Mouse (Mus musculus) MEL (cell line): ENCODE data around the gene Zbtb40.

ENCODE experiments used
- CTCF ChIP-seq, 3 experiments: IDR thresholded peaks in 2 of 3; conservative IDR thresholded peaks in 1 of 3; 2 replicates each; pipeline ENCODE4 v1.5.1; 2011 to 2012; ENCODE audit warnings: low read length in 3 of 3, low read depth in 2 of 3, mild to moderate bottlenecking in 2 of 3, improper control_type of control experiment in 1 of 3, inconsistent platforms in 1 of 3, mixed read lengths in 1 of 3, moderate library complexity in 1 of 3; ENCODE audit not compliant: control insufficient read depth in 1 of 3, insufficient read depth in 1 of 3, poor library complexity in 1 of 3, severe bottlenecking in 1 of 3
- ELF1 ChIP-seq: IDR thresholded peaks from 2 replicates; pipeline ENCODE4 v1.6.1; 2014; ENCODE audit warnings: low read depth, mild to moderate bottlenecking, inconsistent platforms, low read length, improper control_type of control experiment, moderate library complexity
- GABPA ChIP-seq: IDR thresholded peaks from 2 replicates; pipeline ENCODE4 v1.6.1; 2012; ENCODE audit warnings: low read depth, mild to moderate bottlenecking, inconsistent platforms, low read length, improper control_type of control experiment, moderate library complexity
- POLR2A ChIP-seq, 2 experiments: IDR thresholded peaks; 2 replicates each; pipeline ENCODE4 v1.6.1; 2011 to 2012; ENCODE audit warnings: low read length in 2 of 2, mild to moderate bottlenecking in 2 of 2, control low read depth in 1 of 2, improper control_type of control experiment in 1 of 2, low read depth in 1 of 2, moderate library complexity in 1 of 2; ENCODE audit not compliant: control insufficient read depth in 1 of 2, insufficient read depth in 1 of 2, poor library complexity in 1 of 2

DNA sequence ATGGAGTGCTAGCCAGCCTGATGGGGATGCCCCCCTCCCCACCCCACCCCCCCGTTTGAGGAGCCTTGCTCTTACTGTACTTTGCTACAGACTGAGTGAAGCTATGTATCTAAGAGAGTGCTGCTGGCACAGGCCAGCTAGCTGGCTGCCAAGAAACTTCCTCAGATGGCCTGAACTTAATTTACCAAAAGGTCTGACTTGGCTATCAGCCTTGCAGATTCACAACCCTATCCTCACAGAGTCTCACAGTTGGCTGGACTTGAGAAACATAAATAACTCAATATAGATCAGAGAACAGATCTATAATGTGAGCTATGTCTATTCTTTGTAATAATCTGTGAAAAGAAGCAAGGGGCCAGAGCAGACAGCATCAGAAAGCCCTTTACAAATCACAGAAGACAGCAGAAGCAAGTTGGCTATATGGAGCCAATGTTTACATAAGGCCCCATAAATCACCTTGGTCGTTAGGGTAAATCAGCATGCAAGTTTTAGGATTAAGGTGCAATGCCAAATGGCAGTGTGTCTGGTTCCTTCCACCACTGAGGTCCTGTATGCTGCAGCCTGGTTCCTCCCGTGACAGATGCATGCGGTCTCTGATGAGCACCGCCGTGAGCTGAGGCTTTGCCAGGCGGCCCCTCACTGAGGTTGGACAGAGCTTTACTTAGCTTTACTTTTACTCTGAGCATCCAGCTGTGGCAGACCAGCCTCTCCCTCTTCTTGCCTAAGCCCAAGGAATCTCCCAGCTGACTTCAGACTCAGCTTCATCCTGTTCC, 15.3 kb downstream of the Zbtb40 start:
- TF ChIP-seq ELF1 (no peak), POLR2A (IDR thresholded peaks at IDR 0.05; ENCODE audit: control insufficient read depth in 1 of 2, insufficient read depth in 1 of 2, low read depth in 1 of 2, low read length in 2 of 2, poor library complexity in 1 of 2) (no peak), CTCF (IDR thresholded peaks at IDR 0.05 in 2 of 3, conservative IDR thresholded peaks at IDR 0.05 in 1 of 3; ENCODE audit: control insufficient read depth in 1 of 3, insufficient read depth in 1 of 3, low read depth in 2 of 3, low read length in 3 of 3, poor library complexity in 1 of 3, severe bottlenecking in 1 of 3) (no peak), GABPA (no peak)
